Mouse (Mus musculus) testis, adult 2 months (tissue): ENCODE results near the gene Gpbp1l1.
A peak's percentile ranks its signal among the peaks of the same experiment; 100 is the strongest.

ENCODE experiments used
- CTCF ChIP-seq: fragments of 200-500 bp; IDR thresholded peaks from 2 replicates; pipeline ENCODE4 v1.5.1; 2012; ENCODE audit warnings: low read depth, mild to moderate bottlenecking, inconsistent platforms, low read length, moderate library complexity; ENCODE audit not compliant: control insufficient read depth, insufficient read depth, insufficient replicate concordance
- POLR2A ChIP-seq: fragments of 200-500 bp; IDR thresholded peaks from 2 replicates; pipeline ENCODE4 v1.6.1; 2012; ENCODE audit warnings: low read depth, mild to moderate bottlenecking, inconsistent platforms, low read length, moderate library complexity; ENCODE audit not compliant: control insufficient read depth

- TF ChIP-seq CTCF (no peak), POLR2A (peak; percentile 92)
These were observed 69.9 kb downstream of the Gpbp1l1 start for GRCm38 (mm10) chr4:116627359-116627716.
